Mouse (Mus musculus) embryonic facial prominence, embryonic 10.5 days (tissue): ENCODE results near the gene Smim27. TPM values are rescaled to one million over a fixed set of nuclear protein-coding genes. Genes with fewer than 3 reads are reported as not detected.

ENCODE experiments used
- DNase-seq: peaks from one replicate; pipeline ENCODE4 v3.0.0-alpha.2; 2017; ENCODE audit warnings: low spot score
- H3K27ac ChIP-seq: fragments of 300-500 bp; sonication (generic); replicated peaks from 2 replicates; pipeline ENCODE4 v1.5.1; 2016; ENCODE audit warnings: mild to moderate bottlenecking
- H3K27me3 ChIP-seq: fragments of 300-500 bp; sonication (generic); replicated peaks from 2 replicates; pipeline ENCODE4 v1.6.1; 2016; ENCODE audit warnings: low read depth, mild to moderate bottlenecking; ENCODE audit not compliant: poor library complexity, severe bottlenecking
- H3K36me3 ChIP-seq: fragments of 300-500 bp; sonication (generic); replicated peaks from 2 replicates; pipeline ENCODE4 v1.6.1; 2016; ENCODE audit warnings: mild to moderate bottlenecking, moderate library complexity
- H3K4me1 ChIP-seq: fragments of 300-500 bp; sonication (generic); 2 replicates; pipeline ENCODE4 v1.6.1; 2016
- H3K4me3 ChIP-seq: fragments of 300-500 bp; sonication (generic); 2 replicates; pipeline ENCODE4 v1.5.1; 2016; ENCODE audit warnings: mild to moderate bottlenecking, moderate library complexity
- H3K9me3 ChIP-seq: fragments of 300-500 bp; sonication (generic); 2 replicates; pipeline ENCODE4 v1.6.1; 2016; ENCODE audit warnings: mild to moderate bottlenecking
- WGBS: fragments of 180-500 bp; shearing (Covaris S2); methylation state at CpG from one replicate; pipeline ENCODE4 v1.1.7; 2016; 5-methylcytosine and 5-hydroxymethylcytosine counted together
- polyA plus RNA-seq: library from polyadenylated mRNA; unstranded; fragments of >200 nt; fragmentation: Nextera tagmentation; extraction: Ambion mirVana; gene quantifications from 2 replicates; pipeline ENCODE4 v1.2.1, GENCODE M21; 2016

The Smim27 gene
- polyA plus RNA-seq, result 21.3 and 22.2 TPM in 2 replicates

DNA sequence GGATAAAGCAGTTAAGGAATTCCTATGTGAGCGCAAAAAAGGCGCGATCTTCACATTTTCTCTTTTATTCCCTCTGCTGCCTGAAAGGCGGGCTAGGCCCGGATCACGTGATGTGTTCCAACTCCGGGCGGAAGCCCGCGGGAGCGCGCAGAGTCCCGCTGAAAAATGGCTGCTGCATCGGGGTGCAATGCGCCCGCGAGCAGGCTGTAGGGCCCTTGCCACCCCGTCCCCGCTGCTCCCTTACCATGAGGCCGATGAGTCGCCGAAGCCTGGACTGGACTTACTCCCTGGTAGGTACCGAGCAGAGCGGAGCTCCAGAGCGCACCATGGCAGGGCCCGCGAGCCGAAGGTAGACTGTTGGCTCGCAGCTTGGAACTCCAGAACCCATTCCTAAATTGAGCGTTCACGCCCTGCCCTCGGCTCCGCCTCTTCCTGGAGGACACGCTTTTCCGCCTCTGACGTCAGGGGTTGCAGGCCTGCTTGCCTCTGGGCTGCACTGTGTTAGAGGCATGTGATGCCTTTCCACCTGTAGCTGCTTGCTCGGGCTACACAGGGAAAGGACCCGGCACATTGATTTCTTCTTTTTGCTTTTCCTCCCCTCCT lies at the start of gene Smim27, which contains the start of gene Topors:
Gene Smim27, plus strand, starts transcription at position 150 of the 603 bp plus-strand sequence.
Gene Topors, minus strand, starts transcription at position 421 of the 603 bp plus-strand sequence.
- peaks cover 61% of the 10 kb centered on the region for H3K36me3 ChIP-seq
- DNase-seq, result peak; percentile 97
- peak within 1 kb of the TSS; percentile 97 for H3K27ac ChIP-seq
- no peaks in the 10 kb centered on the region for H3K9me3 ChIP-seq
- peak within 1 kb of the TSS; percentile 69 for H3K4me3 ChIP-seq
- no peaks in the 10 kb centered on the region for H3K27me3 ChIP-seq
- peaks cover 20% of the 10 kb centered on the region for H3K4me1 ChIP-seq
- under 1% methylated on average over 38 of the region's 38 CpGs for WGBS

DNA sequence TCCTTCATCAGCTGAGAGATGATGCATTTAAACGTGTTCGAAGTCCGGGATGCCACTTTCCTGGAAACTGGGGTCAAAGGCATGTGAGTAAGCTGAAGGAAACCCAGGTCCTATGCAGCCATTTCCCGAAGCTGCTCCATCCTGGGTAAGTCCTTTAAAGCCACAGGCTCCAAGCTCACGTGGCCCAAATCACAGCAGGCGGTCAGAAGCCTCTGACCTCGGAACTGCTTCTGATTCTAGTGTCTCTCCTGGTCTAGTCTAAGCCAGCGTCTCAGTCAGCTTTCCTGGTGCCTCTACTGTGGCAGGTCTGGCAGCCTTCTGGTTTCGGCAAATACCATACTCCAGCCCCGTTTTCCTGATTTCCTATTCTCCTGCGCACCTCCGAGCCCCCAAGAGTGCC lies 48.9 kb upstream of the Smim27 start:
- WGBS, result 16% methylated on average over 12 of the region's 12 CpGs
- Histone ChIP-seq H3K36me3 (no peaks in the 10 kb centered on the region), H3K4me1 (peaks cover 11% of the 10 kb centered on the region), H3K27ac (no peak overlapping the region), H3K27me3 (peaks cover 19% of the 10 kb centered on the region), H3K4me3 (peak overlapping the region; percentile 25; the same call in 1 of the 2 replicates), H3K9me3 (no peaks in the 10 kb centered on the region)
- no peak for DNase-seq

DNA sequence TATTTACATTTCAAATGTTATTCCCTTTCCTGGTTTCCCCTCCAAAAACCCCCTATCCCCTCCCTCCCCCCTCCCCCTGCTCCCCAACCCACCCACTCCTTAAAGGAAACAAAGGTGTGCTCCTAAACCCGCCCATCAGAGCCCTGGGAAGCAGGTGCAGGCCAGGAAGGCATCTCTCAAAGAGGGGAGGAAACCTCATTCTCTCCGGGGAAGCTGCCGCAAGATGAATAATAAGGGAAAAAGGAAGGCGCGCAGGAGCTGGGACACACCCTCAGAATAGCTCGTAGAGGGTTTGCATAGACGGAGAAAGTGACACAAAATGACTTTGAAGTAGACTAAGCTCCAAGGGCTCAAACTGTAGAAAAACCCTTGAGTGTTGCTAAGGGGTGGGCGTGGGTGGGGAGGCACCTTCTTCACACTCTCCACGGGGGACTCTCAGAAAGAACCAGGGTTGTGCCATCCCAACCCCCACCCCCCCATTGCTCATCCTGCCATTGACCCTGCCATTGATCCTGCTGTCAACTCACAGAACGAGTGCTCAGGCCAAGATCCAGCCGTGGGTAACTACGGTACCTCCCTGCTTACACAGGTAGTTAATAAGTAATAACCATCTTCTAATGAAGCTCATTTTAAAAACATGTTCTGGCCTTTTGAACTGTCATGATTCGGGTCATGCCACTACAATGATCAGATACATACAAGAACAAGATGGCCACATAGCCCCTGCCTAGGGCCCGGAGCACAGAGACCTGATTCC lies 48.2 kb upstream of the Smim27 start:
- no peak overlapping the region for H3K4me3 ChIP-seq
- WGBS, result 42% methylated on average over 14 of the region's 14 CpGs
- no peak for DNase-seq
- H3K9me3 ChIP-seq, result no peaks in the 10 kb centered on the region
- no peak overlapping the region for H3K27ac ChIP-seq
- H3K4me1 ChIP-seq, result peaks cover 11% of the 10 kb centered on the region
- peaks cover 19% of the 10 kb centered on the region for H3K27me3 ChIP-seq
- no peaks in the 10 kb centered on the region for H3K36me3 ChIP-seq

DNA sequence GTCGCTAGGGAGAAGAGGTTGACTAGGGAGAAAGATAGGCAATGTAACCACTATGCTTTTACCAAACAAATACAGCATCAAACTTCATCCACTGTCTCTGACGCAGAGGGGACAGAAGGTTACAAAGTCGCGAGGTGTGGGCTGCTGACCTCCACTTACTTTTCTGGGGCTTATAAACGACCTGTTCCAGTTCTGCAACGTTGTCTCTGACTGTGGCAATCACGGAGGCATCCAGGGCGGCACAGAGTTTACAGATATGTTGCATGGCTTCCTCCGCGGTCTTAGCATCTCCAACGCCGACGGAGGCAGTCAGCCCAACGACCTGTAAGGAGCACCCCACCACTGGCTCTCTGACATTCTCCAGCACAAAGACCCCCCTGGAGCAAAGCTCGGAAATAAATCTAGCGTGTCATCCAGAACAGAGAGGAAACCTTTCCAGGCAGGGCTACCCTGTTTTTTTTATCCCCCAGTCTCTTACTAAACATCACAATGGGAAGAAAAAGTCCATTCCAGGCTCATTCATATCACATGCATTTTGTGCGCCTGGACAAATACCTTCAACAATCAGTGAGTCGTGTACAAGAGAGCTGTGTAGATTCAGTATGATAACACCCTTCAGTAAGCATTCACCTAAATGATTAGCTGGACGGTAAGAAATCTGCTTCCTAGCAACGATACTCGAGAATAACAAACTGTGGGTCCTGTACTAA lies 47.3 kb upstream of the Smim27 start:
- Histone ChIP-seq H3K4me3 (no peak overlapping the region), H3K4me1 (peaks cover 11% of the 10 kb centered on the region), H3K9me3 (no peaks in the 10 kb centered on the region), H3K36me3 (no peaks in the 10 kb centered on the region), H3K27ac (no peak overlapping the region), H3K27me3 (peaks cover 19% of the 10 kb centered on the region)
- no peak for DNase-seq
- 57% methylated on average over 21 of the region's 21 CpGs for WGBS

DNA sequence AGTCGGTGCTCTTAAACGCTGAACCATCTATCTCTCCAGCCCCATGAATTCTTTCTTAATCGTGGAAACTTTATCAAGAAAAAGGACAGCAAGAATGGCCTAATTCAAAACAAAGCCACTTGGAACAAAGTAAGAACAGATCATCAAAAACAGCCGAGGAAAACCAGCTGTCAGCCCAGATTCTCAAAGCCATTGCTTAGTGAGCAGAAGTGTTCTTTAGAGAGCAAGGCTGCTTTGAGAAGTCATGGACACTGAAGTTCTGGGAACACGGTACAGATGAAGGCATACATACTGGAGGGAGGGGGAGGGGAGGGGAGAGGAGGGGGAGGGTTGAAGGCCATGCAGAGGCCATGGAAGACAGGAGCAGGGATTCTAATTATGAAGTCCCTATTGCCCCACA lies 43.3 kb upstream of the Smim27 start:
- no peak overlapping the region for H3K27ac ChIP-seq
- DNase-seq, result no peak
- peaks cover 2% of the 10 kb centered on the region; the same call in 1 of the 2 replicates for H3K4me1 ChIP-seq
- WGBS, result 78% methylated on average over 5 of the region's 5 CpGs
- H3K9me3 ChIP-seq, result no peaks in the 10 kb centered on the region
- peaks cover 11% of the 10 kb centered on the region for H3K27me3 ChIP-seq
- H3K36me3 ChIP-seq, result no peaks in the 10 kb centered on the region
- no peak overlapping the region for H3K4me3 ChIP-seq

DNA sequence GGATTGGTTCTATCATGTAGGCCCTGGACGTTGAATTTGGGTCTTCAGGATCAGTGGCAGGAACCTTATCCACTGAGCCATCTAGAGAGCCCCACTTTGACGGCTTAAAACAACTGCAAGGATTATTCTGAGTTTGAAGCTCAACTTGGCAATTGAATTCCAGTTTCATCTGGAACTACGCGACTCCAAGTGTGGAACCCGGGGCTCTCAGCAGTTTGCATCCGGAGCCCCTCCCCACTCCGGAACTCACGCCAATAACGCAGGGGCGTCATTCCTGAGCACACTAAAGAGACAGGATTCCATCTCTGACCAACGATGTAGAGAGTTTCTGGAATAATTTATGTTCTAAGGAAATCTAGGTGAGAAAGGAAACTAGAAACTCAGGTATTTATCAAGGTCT lies 42.2 kb upstream of the Smim27 start:
- H3K4me3 ChIP-seq, result no peak overlapping the region
- no peaks in the 10 kb centered on the region for H3K4me1 ChIP-seq
- H3K36me3 ChIP-seq, result no peaks in the 10 kb centered on the region
- no peaks in the 10 kb centered on the region for H3K9me3 ChIP-seq
- WGBS, result 88% methylated on average over 11 of the region's 11 CpGs
- peaks cover under 1% of the 10 kb centered on the region; the same call in 1 of the 2 replicates for H3K27me3 ChIP-seq
- DNase-seq, result no peak
- H3K27ac ChIP-seq, result no peak overlapping the region

DNA sequence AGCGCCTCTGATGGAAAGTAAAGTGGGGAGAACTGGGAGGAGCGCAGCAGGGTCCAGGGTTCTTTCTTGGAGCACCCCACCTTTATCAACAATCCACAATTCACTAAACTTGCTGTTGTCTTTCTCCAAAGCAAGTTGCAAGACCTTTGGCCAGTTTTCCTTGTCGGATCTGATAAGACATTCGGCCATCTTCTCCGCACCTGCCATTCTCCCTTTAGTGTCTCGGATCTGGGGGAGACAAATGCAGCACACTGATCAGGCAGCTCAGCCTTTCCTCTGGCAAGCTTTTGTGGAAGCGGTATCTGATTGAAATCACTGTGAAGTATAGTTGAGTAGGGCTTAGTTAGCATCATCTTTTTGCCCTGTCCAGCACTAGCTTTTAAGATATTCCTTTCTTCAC lies 41.5 kb upstream of the Smim27 start:
- Histone ChIP-seq H3K4me3 (no peak overlapping the region), H3K36me3 (no peaks in the 10 kb centered on the region), H3K4me1 (no peaks in the 10 kb centered on the region), H3K27ac (no peak overlapping the region), H3K9me3 (no peaks in the 10 kb centered on the region), H3K27me3 (no peaks in the 10 kb centered on the region)
- no peak for DNase-seq
- 87% methylated on average over 7 of the region's 7 CpGs for WGBS

DNA sequence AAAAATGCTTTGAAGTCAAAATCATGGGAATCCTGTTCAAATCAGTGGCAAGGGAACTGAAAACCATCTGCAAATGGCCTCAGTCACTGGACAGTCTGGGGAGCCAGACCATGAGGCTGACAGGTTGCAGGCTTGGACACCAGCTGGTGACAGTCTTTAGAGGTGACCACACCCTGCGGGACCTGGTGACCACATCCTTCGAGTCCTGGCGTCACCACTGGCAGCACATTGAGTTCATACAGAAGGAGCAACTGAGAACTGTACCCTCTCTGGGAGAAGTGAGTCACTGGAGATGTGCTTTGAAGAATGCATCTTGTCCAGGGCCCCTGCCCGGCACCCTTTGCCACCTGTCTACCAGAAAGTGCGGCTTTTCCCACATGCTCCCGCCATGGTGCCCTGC lies 39.7 kb upstream of the Smim27 start:
- Histone ChIP-seq H3K27ac (no peak overlapping the region), H3K36me3 (no peaks in the 10 kb centered on the region), H3K27me3 (no peaks in the 10 kb centered on the region), H3K4me3 (no peak overlapping the region), H3K9me3 (no peaks in the 10 kb centered on the region), H3K4me1 (no peaks in the 10 kb centered on the region)
- no peak for DNase-seq
- WGBS, result 95% methylated on average over 6 of the region's 6 CpGs

DNA sequence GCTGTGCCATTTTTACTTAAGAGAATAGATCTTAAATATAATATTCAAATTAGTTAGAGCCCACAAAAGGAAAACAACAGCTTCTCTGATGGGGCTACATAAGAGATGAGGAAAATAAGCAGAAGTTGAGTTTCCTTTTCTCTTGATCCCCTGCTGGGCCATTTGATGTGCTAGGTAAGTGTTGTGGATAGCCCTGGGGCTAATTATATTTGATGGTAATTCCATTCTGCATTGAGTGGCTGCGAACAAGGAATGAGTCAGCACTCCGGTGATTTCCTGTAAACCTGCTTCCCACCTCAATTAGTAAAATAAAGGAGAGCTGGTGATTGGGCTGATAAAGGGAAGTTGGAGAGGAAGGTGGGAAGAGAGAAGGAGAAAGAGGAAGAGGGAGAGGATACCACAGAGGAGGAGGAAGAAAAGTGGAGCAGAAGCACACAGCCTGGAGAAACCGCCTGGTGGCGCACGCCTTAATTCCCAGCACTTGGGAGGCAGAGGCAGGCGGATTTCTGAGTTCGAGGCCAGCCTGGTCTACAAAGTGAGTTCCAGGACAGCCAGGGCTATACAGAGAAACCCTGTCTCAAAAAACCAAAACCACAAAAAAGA lies 36.2 kb upstream of the Smim27 start:
- H3K4me1 ChIP-seq, result no peaks in the 10 kb centered on the region
- H3K27me3 ChIP-seq, result no peaks in the 10 kb centered on the region
- 92% methylated on average over 7 of the region's 7 CpGs for WGBS
- H3K4me3 ChIP-seq, result no peak overlapping the region
- H3K27ac ChIP-seq, result no peak overlapping the region
- H3K36me3 ChIP-seq, result no peaks in the 10 kb centered on the region
- no peaks in the 10 kb centered on the region for H3K9me3 ChIP-seq
- DNase-seq, result no peak

DNA sequence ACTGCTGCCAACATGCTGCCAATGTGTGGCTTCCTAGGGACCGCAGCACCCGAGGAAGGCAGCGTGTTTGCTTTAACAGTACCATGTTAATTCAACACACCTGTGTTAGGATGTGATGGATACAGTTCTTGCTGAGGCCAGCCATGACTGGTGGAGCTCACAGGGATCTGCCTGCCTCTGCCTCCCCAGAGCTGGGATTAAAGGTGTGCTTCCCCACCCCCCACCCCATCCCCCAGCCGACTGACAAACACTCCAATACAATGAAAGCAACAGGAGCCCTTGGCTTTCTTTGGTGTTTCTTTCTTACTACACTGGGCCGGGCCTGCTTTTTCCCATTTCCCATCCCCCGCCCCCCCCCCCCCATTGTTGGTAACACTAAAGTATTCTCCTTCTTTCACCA lies 35.1 kb upstream of the Smim27 start:
- no peaks in the 10 kb centered on the region for H3K36me3 ChIP-seq
- WGBS, result 88% methylated on average over 6 of the region's 6 CpGs
- H3K9me3 ChIP-seq, result no peaks in the 10 kb centered on the region
- no peak overlapping the region for H3K4me3 ChIP-seq
- no peak overlapping the region for H3K27ac ChIP-seq
- H3K27me3 ChIP-seq, result no peaks in the 10 kb centered on the region
- peaks cover 11% of the 10 kb centered on the region for H3K4me1 ChIP-seq
- DNase-seq, result no peak

DNA sequence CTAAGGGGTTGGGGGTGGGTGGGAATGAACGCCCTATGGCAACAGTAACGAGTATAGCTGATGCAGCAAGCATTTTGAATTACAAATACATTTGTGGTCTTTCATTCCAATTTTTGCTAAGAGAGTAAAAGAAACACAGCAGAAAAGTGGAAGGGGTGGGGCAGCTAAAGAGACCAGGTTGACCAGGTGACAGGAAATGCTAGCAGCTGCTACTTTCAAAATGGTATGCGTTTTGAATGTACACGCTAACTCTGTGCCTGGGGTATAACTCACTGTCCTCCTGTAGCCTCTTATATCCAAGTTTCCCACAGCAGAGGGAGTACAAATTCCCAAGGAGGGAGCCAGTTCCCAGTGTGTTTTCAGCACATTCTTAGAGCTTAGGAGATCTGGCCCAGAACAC lies 32.5 kb upstream of the Smim27 start:
- Histone ChIP-seq H3K27ac (no peak overlapping the region), H3K27me3 (no peaks in the 10 kb centered on the region), H3K36me3 (no peaks in the 10 kb centered on the region), H3K4me1 (peaks cover 20% of the 10 kb centered on the region), H3K9me3 (no peaks in the 10 kb centered on the region), H3K4me3 (no peak overlapping the region)
- DNase-seq, result no peak
- WGBS, result 86% methylated on average over 4 of the region's 4 CpGs
